Mouse (Mus musculus) midbrain, embryonic 13.5 days (tissue): ENCODE results near the gene 1700001P01Rik. TPM values are rescaled to one million over a fixed set of nuclear protein-coding genes. Genes with fewer than 3 reads are reported as not detected.
"Not testable (repeated sequence)": the region's sequence is repeated elsewhere in the genome, so short reads cannot be mapped to it uniquely, and the experiment has no call there.

Experiments
- ATAC-seq: fragments of 200-750 bp; cut with Nextera tagmentation; 2 replicates; pipeline ENCODE4 v1.8.0; 2017; ENCODE audit warnings: mild to moderate bottlenecking, moderate TSS enrichment, moderate library complexity
- H3K27ac ChIP-seq: fragments of 300-500 bp; sonication (generic); 2 replicates; pipeline ENCODE4 v1.5.1; 2015; ENCODE audit warnings: inconsistent platforms, mild to moderate bottlenecking, moderate library complexity
- H3K27me3 ChIP-seq: fragments of 300-500 bp; sonication (generic); 2 replicates; pipeline ENCODE4 v1.6.1; 2015; ENCODE audit warnings: mild to moderate bottlenecking, inconsistent platforms
- H3K36me3 ChIP-seq: fragments of 300-500 bp; sonication (generic); 2 replicates; pipeline ENCODE4 v1.6.1; 2015; ENCODE audit warnings: mild to moderate bottlenecking, inconsistent platforms
- H3K4me1 ChIP-seq: fragments of 300-500 bp; sonication (generic); replicated peaks from 2 replicates; pipeline ENCODE4 v1.6.1; 2015; ENCODE audit warnings: inconsistent platforms
- H3K4me2 ChIP-seq: fragments of 300-500 bp; sonication (generic); replicated peaks from 2 replicates; pipeline ENCODE4 v1.6.1; 2015; ENCODE audit warnings: moderate library complexity, mild to moderate bottlenecking, inconsistent platforms
- H3K4me3 ChIP-seq: fragments of 300-500 bp; sonication (generic); replicated peaks from 2 replicates; pipeline ENCODE4 v1.5.1; 2015; ENCODE audit warnings: mild to moderate bottlenecking, inconsistent platforms
- H3K9ac ChIP-seq: fragments of 300-500 bp; sonication (generic); replicated peaks from 2 replicates; pipeline ENCODE4 v1.6.1; 2015; ENCODE audit warnings: mild to moderate bottlenecking, inconsistent platforms
- H3K9me3 ChIP-seq: fragments of 300-500 bp; sonication (generic); 2 replicates; pipeline ENCODE4 v1.6.1; 2016; ENCODE audit warnings: mild to moderate bottlenecking, inconsistent platforms
- WGBS: fragments of 180-500 bp; shearing (Covaris S2); methylation state at CpG from one replicate; pipeline ENCODE4 v1.1.7; 2015; 5-methylcytosine and 5-hydroxymethylcytosine counted together
- polyA plus RNA-seq: library from polyadenylated mRNA; unstranded; fragments of >200 nt; fragmentation: Nextera tagmentation; extraction: Ambion mirVana; gene quantifications from 2 replicates; pipeline ENCODE4 v1.2.1, GENCODE M21; 2015

1700001P01Rik gene
- polyA plus RNA-seq, 1 experiment from 2014 or later = 1.1 TPM

- Histone ChIP-seq H3K36me3 (no peaks in the 10 kb centered on the region), H3K9ac (peak overlapping the region; percentile 98), H3K4me3 (peak overlapping the region; percentile 97), H3K27ac (peak overlapping the region; percentile 97), H3K9me3 (no peaks in the 10 kb centered on the region), H3K4me2 (peak overlapping the region; percentile 84), H3K27me3 (no peaks in the 10 kb centered on the region), H3K4me1 (peaks cover 40% of the 10 kb centered on the region)
- peak; percentile 69 for ATAC-seq
- WGBS = under 1% methylated on average over 35 of the region's 43 CpGs
These were observed 24.4 kb upstream of the 1700001P01Rik start for GRCm38 (mm10) chr11:97799994-97800690.

DNA sequence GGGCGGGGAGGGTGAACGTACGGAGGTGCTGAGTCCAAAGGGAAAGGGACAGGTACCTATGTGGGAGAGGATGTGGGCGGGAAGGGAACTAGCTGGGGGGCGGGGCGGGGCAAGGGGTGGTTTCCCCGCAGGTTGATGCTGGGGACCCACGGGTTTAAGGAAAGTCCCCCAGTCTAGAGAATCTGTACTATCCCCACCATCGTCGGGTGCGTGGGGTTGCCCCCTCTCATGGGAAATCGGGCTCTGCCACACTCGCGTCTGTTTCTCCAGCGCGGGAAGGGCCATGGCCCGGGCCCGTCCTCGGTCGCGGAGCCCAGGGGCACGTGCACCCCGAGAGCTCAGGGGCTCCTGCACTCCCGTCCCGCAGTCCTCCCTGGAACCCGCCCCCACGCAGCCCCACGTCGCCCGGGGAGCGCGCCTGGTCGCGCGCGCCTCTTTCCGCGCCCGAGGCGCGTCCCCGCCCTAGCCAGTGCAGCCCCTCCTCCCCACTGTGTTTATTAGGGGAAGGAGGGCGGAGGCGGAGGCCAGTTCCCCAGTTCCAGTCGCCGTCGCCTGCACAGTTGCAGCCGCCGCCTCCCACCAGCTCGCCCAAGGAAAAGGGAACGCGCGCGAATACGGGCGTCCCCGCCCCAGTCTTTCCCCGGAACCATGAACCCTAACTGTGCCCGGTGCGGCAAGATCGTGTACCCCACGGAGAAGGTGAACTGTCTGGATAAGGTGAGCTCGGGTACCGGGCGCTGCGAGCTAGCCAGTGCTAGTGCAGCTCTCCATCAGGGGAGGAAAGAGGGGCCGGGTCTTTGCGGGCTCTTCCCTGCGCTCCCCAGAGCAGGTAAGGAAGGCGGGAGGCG, 23.7 kb upstream of the 1700001P01Rik start:
- H3K4me2 ChIP-seq = peak overlapping the region; percentile 84
- H3K36me3 ChIP-seq = no peaks in the 10 kb centered on the region
- H3K9ac ChIP-seq = peak overlapping the region; percentile 98
- H3K9me3 ChIP-seq = no peaks in the 10 kb centered on the region
- ATAC-seq = peak; percentile 84
- H3K27me3 ChIP-seq = no peaks in the 10 kb centered on the region
- H3K27ac ChIP-seq = peak overlapping the region; percentile 97
- WGBS = 0% methylated on average over 58 of the region's 71 CpGs
- H3K4me3 ChIP-seq = peak overlapping the region; percentile 97
- peaks cover 32% of the 10 kb centered on the region for H3K4me1 ChIP-seq

DNA sequence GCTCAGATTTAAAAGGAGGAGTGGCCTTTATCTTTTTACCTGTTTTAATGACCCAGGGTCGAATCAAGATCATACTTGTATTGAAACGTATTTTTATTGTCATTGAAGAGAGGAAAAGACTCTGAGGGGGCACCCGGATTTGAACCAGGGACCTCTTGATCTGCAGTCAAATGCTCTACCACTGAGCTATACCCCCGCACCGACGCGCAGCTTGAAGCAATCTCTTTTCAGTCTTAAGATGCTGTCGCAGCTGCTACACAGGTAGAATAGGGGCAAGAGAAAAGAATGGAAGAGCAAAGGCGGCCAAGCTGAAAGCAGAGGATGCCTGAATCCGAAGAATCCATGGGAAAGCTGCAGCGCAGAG, 23.0 kb upstream of the 1700001P01Rik start, which contains the start of gene Lasp1:
Gene Lasp1 (plus strand): TSS at position 219 of the 364 bp plus-strand sequence.
- Histone ChIP-seq H3K9ac (peak within 1 kb of the TSS; percentile 98), H3K27me3 (no peaks in the 10 kb centered on the region), H3K4me2 (peak within 1 kb of the TSS; percentile 84), H3K36me3 (no peaks in the 10 kb centered on the region), H3K27ac (peak within 1 kb of the TSS; percentile 97), H3K4me3 (peak within 1 kb of the TSS; percentile 97), H3K9me3 (no peaks in the 10 kb centered on the region), H3K4me1 (peaks cover 26% of the 10 kb centered on the region)
- peak; percentile 65 for ATAC-seq
- 2% methylated on average over 11 of the region's 11 CpGs for WGBS

- H3K9ac ChIP-seq = no peak overlapping the region
- H3K27me3 ChIP-seq = no peaks in the 10 kb centered on the region
- 37% methylated on average over 8 of the region's 8 CpGs for WGBS
- H3K4me1 ChIP-seq = peaks cover 24% of the 10 kb centered on the region
- H3K4me2 ChIP-seq = peak overlapping the region; percentile 84
- no peak for ATAC-seq
- no peaks in the 10 kb centered on the region for H3K9me3 ChIP-seq
- H3K27ac ChIP-seq = no peak overlapping the region
- peak overlapping the region; percentile 97; the same call in 1 of the 2 replicates for H3K4me3 ChIP-seq
- no peaks in the 10 kb centered on the region for H3K36me3 ChIP-seq
These were observed 22.3 kb upstream of the 1700001P01Rik start for GRCm38 (mm10) chr11:97798083-97798435.

GRCm38 (mm10) chr11:97797369-97798082, 21.8 kb upstream of the 1700001P01Rik start:
- ATAC-seq = no peak
- H3K4me1 ChIP-seq = peaks cover 22% of the 10 kb centered on the region
- no peak overlapping the region for H3K27ac ChIP-seq
- H3K27me3 ChIP-seq = no peaks in the 10 kb centered on the region
- H3K4me2 ChIP-seq = peak overlapping the region; percentile 84; the same call in 1 of the 2 replicates
- no peaks in the 10 kb centered on the region for H3K36me3 ChIP-seq
- WGBS = 59% methylated on average over 15 of the region's 15 CpGs
- no peaks in the 10 kb centered on the region for H3K9me3 ChIP-seq
- H3K9ac ChIP-seq = no peak overlapping the region
- H3K4me3 ChIP-seq = no peak overlapping the region

DNA sequence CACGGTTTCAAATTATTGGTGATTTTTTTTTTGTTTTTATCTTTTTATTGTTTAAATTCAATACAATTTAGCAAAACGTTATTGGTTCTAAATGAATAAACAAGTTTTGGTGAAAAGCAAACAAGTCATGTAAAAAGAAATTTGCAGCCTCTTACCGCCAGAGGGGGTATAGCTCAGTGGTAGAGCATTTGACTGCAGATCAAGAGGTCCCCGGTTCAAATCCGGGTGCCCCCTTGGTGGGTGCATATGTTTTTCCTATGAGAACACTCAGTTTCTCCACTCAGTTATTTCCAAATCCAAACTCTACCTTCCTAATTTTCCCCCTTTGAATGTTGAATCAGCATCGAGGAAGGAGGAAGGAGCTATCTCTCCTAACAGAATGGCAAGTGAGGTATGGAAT, 21.2 kb upstream of the 1700001P01Rik start:
- 5% methylated on average over 6 of the region's 6 CpGs for WGBS
- no peaks in the 10 kb centered on the region for H3K9me3 ChIP-seq
- no peaks in the 10 kb centered on the region for H3K36me3 ChIP-seq
- no peak for ATAC-seq
- peaks cover 16% of the 10 kb centered on the region for H3K4me1 ChIP-seq
- no peak overlapping the region for H3K4me2 ChIP-seq
- H3K27me3 ChIP-seq = no peaks in the 10 kb centered on the region
- no peak overlapping the region for H3K9ac ChIP-seq
- no peak overlapping the region for H3K4me3 ChIP-seq
- no peak overlapping the region for H3K27ac ChIP-seq

DNA sequence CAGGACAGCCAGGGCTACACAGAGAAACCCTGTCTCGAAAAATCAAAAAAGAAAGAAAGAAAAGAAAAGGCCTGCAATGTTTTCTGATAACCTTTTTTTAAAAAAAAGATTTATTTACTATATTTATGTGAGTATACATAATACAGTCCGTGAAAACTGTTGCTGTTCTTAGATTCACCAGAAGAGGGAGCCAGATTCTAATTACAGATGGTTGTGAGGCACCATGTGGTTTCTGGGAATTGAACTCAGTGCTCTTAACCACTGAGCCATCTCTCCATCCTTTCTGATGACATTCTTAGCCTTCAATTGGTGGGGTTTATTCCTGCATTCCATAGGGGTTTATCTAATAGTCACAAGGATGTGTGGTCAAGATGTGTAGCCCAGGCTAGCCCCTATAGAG, 17.4 kb upstream of the 1700001P01Rik start:
- WGBS = 3% methylated on average over 2 of the region's 2 CpGs
- Histone ChIP-seq H3K27me3 (no peaks in the 10 kb centered on the region), H3K4me1 (no peaks in the 10 kb centered on the region), H3K4me3 (no peak overlapping the region), H3K9me3 (no peaks in the 10 kb centered on the region), H3K9ac (no peak overlapping the region), H3K27ac (no peak overlapping the region), H3K4me2 (no peak overlapping the region), H3K36me3 (no peaks in the 10 kb centered on the region)
- no peak for ATAC-seq

DNA sequence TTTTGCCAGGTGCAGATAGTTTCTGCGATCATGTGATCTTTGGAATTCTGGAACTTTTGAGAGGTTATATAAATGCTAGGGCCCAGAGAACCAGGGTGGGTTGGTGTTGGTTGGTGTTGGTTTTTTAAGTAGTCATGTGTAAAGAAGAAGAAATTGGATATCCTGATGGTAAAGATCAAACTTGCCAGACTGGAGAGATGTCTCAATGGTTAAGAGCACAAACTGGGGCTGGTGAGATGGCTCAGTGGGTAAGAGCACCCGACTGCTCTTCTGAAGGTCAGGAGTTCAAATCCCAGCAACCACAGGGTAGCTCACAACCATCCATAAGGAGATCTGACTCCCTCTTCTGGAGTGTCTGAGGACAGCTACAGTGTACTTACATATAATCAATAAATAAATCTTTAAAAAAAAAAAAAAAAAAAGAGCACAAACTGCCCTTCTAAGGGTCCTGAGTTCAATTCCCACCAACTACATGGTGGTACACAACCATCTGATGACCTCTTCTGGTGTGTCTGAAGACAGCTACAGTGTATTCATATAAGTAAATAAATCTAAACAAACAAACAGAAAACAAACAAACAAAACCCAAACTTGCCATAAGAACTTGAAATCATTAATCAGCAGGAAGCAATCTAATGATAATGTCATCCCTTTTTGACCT, 15.2 kb upstream of the 1700001P01Rik start:
- WGBS = 85% methylated on average over 2 of the region's 2 CpGs
- H3K27me3 ChIP-seq, H3K4me2 ChIP-seq, H3K4me3 ChIP-seq, H3K36me3 ChIP-seq, H3K27ac ChIP-seq, H3K9me3 ChIP-seq, ATAC-seq, H3K9ac ChIP-seq, H3K4me1 ChIP-seq: not testable (repeated sequence)

- Histone ChIP-seq H3K9me3 (no peaks in the 10 kb centered on the region), H3K36me3 (no peaks in the 10 kb centered on the region), H3K27ac (no peak overlapping the region), H3K4me1 (no peaks in the 10 kb centered on the region), H3K27me3 (no peaks in the 10 kb centered on the region), H3K4me2 (no peak overlapping the region), H3K9ac (no peak overlapping the region), H3K4me3 (no peak overlapping the region)
- WGBS = 89% methylated on average over 5 of the region's 5 CpGs
- ATAC-seq = no peak
These were observed 14.0 kb upstream of the 1700001P01Rik start for GRCm38 (mm10) chr11:97789727-97790126.

GRCm38 (mm10) chr11:97787961-97788360, 12.2 kb upstream of the 1700001P01Rik start:
- 89% methylated on average over 3 of the region's 3 CpGs for WGBS
- Histone ChIP-seq H3K4me3 (no peak overlapping the region), H3K9me3 (no peaks in the 10 kb centered on the region), H3K4me2 (no peak overlapping the region), H3K27me3 (no peaks in the 10 kb centered on the region), H3K9ac (no peak overlapping the region), H3K27ac (no peak overlapping the region), H3K36me3 (no peaks in the 10 kb centered on the region), H3K4me1 (peaks cover 5% of the 10 kb centered on the region)
- no peak for ATAC-seq

DNA sequence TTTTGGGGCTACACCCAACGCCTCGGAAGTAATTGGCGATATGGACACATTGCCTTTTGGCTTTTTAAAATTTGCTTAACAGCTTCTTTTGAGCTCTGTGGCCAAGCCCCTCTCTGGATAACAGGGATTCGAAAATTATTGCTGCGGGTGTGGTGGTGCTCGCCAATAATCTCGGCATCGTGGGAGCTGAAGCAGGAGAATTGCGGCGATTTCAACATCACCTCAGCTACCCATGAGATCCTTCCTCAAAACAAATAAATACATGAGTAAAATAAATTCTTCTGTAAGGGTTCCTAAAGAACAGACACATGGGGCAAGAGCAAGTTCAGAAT, 6.8 kb upstream of the 1700001P01Rik start:
- Histone ChIP-seq H3K4me1 (peaks cover 29% of the 10 kb centered on the region), H3K4me3 (peak overlapping the region; percentile 81), H3K36me3 (peaks cover 34% of the 10 kb centered on the region), H3K9ac (peak overlapping the region; percentile 78), H3K27me3 (no peaks in the 10 kb centered on the region), H3K4me2 (peak overlapping the region; percentile 70), H3K9me3 (no peaks in the 10 kb centered on the region), H3K27ac (peak overlapping the region; percentile 88)
- under 1% methylated on average over 10 of the region's 10 CpGs for WGBS
- no peak; the same call in 1 of the 2 replicates for ATAC-seq
